Mouse (Mus musculus) stomach, embryonic 14.5 days (tissue): ENCODE results near the gene Crebbp. TPM values are rescaled to one million over a fixed set of nuclear protein-coding genes. Genes with fewer than 3 reads are reported as not detected.

Experiments used
- ATAC-seq: fragments of 200-750 bp; cut with Nextera tagmentation; 2 replicates; pipeline ENCODE4 v1.8.0; 2017; ENCODE audit warnings: low read depth, moderate TSS enrichment; ENCODE audit not compliant: insufficient number of reproducible peaks, insufficient read depth, low FRiP score
- H3K27ac ChIP-seq: fragments of 300-500 bp; sonication (generic); 2 replicates; pipeline ENCODE4 v1.5.1; 2014; ENCODE audit warnings: mild to moderate bottlenecking, low read length, moderate library complexity, mixed read lengths
- H3K27me3 ChIP-seq: fragments of 300-500 bp; sonication (generic); 2 replicates; pipeline ENCODE4 v1.6.1; 2014; ENCODE audit warnings: low read length, control low read depth, mixed read lengths; ENCODE audit not compliant: control insufficient read depth, insufficient read depth
- H3K36me3 ChIP-seq: fragments of 300-500 bp; sonication (generic); 2 replicates; pipeline ENCODE4 v1.6.1; 2014; ENCODE audit warnings: mild to moderate bottlenecking, control low read depth, low read length, moderate library complexity, mixed read lengths; ENCODE audit not compliant: control insufficient read depth, insufficient read depth
- H3K4me1 ChIP-seq: fragments of 300-500 bp; sonication (generic); 2 replicates; pipeline ENCODE4 v1.6.1; 2014; ENCODE audit warnings: low read length, control low read depth, mixed read lengths; ENCODE audit not compliant: control insufficient read depth, insufficient read depth
- H3K4me2 ChIP-seq: fragments of 300-500 bp; sonication (generic); replicated peaks from 2 replicates; pipeline ENCODE4 v1.6.1; 2014; ENCODE audit warnings: low read depth, low read length, control low read depth
- H3K4me3 ChIP-seq: fragments of 300-500 bp; sonication (generic); 2 replicates; pipeline ENCODE4 v1.5.1; 2014; ENCODE audit warnings: low read depth, low read length, control low read depth
- H3K9ac ChIP-seq: fragments of 300-500 bp; sonication (generic); replicated peaks from 2 replicates; pipeline ENCODE4 v1.6.1; 2014; ENCODE audit warnings: low read depth, mild to moderate bottlenecking, control low read depth, low read length, moderate library complexity, mixed read lengths
- H3K9me3 ChIP-seq: fragments of 300-500 bp; sonication (generic); 2 replicates; pipeline ENCODE4 v1.6.1; 2016; ENCODE audit warnings: low read depth, low read length, control low read depth; ENCODE audit not compliant: control insufficient read depth
- WGBS: fragments of 180-500 bp; shearing (Covaris S2); extraction: QIAGEN DNeasy Blood & Tissue Kit; methylation state at CpG from one replicate; pipeline ENCODE4 v1.1.7; 2014; 5-methylcytosine and 5-hydroxymethylcytosine counted together
- microRNA-seq: library from miRNA; unstranded; fragments of <30 nt; microRNA quantifications from one replicate; pipeline ENCODE4, GENCODE M21; 2016
- polyA plus RNA-seq: library from polyadenylated mRNA; unstranded; fragments of >200 nt; fragmentation: Nextera tagmentation; extraction: Ambion mirVana; gene quantifications from 2 replicates; pipeline ENCODE4 v1.2.1, GENCODE M21; 2014

Gene Crebbp
- polyA plus RNA-seq, 1 experiment from 2014 or later, result 53.6 TPM

GRCm38 (mm10) chr16:4033971-4034370 lies 179.8 kb downstream of the Crebbp start:
- Histone ChIP-seq H3K4me2 (no peak overlapping the region), H3K4me3 (no peak overlapping the region), H3K4me1 (no peaks in the 10 kb centered on the region), H3K9ac (no peak overlapping the region), H3K27me3 (no peaks in the 10 kb centered on the region), H3K36me3 (peaks cover 16% of the 10 kb centered on the region), H3K9me3 (no peaks in the 10 kb centered on the region), H3K27ac (no peak overlapping the region)
- ATAC-seq, result no peak
- 79% methylated on average over 5 of the region's 5 CpGs for WGBS

DNA sequence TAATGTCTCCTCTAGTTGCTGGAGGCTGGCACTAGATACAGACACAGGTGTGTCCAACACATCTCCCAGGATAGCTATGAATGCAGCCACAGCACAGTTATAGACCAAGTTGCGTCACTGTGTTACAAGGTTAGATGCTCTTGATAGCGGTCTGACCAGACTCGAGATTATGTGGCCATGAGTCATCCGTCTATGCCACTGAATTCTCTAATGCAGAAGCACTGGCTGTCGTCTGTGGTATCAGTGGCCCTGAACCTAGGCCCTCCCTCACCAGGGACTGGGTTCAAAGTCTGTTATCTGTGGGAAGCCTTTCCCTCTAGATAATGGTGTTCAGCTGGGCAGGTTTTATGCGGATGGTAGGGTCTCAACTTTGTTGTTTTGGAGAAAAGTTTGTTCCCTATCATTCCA lies 181.5 kb downstream of the Crebbp start:
- H3K27ac ChIP-seq, result no peak overlapping the region
- whole genome bisulfite sequencing, result 82% methylated on average over 6 of the region's 6 CpGs
- ATAC-seq, result no peak
- no peaks in the 10 kb centered on the region for H3K9me3 ChIP-seq
- H3K9ac ChIP-seq, result no peak overlapping the region
- H3K4me2 ChIP-seq, result no peak overlapping the region
- no peaks in the 10 kb centered on the region for H3K4me1 ChIP-seq
- H3K36me3 ChIP-seq, result peaks cover 3% of the 10 kb centered on the region
- H3K4me3 ChIP-seq, result no peak overlapping the region
- H3K27me3 ChIP-seq, result no peaks in the 10 kb centered on the region

- H3K4me1 ChIP-seq, result no peaks in the 10 kb centered on the region
- no peak overlapping the region for H3K4me2 ChIP-seq
- no peaks in the 10 kb centered on the region for H3K27me3 ChIP-seq
- 56% methylated on average over 4 of the region's 6 CpGs for WGBS
- H3K4me3 ChIP-seq, result no peak overlapping the region
- H3K36me3 ChIP-seq, result no peaks in the 10 kb centered on the region
- H3K9ac ChIP-seq, result no peak overlapping the region
- H3K9me3 ChIP-seq, result no peaks in the 10 kb centered on the region
- ATAC-seq, result no peak
- H3K27ac ChIP-seq, result no peak overlapping the region
Measured at GRCm38 (mm10) chr16:4031441-4032274, 182.1 kb downstream of the Crebbp start.

Small RNA genes lying within 50 kb of the gene (microRNA-seq; reads per million reads assigned to microRNA genes)
- not detected for gene Gm23413

Other genes starting within 250 kb of the Crebbp start
- 0.83 and 1.2 TPM in 2 replicates for gene Nlrc3, start 237.4 kb downstream of the Crebbp start, polyA plus RNA-seq
- gene Slx4, start 210.2 kb downstream of the Crebbp start, polyA plus RNA-seq, result 23.1 and 28.1 TPM in 2 replicates
- gene Dnase1, start 177.1 kb downstream of the Crebbp start, polyA plus RNA-seq, result 5.5 and 12.0 TPM in 2 replicates
- 93.4 and 94.0 TPM in 2 replicates for gene Trap1, start 136.2 kb downstream of the Crebbp start, polyA plus RNA-seq
- gene Adcy9, start 206.5 kb upstream of the Crebbp start, polyA plus RNA-seq, result 1.2 and 1.4 TPM in 2 replicates